Mouse (Mus musculus): ENCODE results near the gene Pir.

Gene Pir

GRCm38 (mm10) chrX:164338591-164338990 is 69.4 kb downstream of the Pir start:
- no peak for DNase-seq

DNA sequence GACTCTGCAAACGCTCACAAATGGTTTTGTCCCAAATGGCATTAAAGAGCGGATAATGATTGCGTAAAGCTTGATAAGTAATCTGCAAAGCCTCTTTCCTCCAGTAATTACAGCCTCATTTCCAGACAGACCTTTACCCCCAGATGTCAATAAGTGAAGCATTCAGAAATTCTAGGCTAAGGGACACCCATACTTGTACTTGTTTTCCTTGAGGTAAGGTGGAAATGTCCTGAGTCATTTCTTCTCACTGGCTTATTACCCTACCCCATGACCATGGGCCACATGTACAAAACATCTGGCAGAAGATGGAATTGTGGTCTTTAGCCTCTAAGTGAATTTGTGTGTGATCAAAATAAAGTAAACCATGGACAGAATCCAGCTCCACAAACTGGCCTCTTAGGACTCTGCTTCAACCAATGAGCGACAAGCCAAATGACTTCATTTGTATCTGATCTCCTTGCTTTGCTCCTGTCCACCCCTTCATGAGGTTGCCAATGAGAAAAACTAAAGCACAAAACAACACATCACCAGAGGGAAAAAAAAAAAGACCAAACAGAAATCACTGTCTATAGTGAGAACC is 76.3 kb downstream of the Pir start:
- no peak for DNase-seq

DNA sequence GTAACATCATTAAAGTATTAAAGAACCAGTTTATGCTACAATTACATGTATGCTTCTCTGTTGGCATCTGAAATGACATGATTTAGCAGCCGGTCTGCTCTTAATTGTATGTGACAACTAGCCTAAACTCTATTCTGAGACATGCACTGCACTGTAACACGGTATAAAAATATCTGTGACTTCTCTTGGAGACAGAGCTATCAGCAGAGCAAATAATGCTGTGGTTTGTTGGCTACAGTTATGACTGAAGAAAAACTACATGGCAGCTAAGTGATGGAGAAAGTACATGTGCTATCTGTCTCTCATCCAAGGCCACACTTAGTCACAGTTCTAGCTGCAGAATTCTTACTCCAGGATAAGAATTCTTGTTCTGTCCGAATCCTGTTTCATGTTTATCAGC is 79.8 kb downstream of the Pir start:
- DNase-seq = no peak

GRCm38 (mm10) chrX:164365153-164365865 is 96.1 kb downstream of the Pir start:
- DNase-seq = no peak

- DNase-seq = peak in 1 of 2 experiments; percentile 14
These were observed 101.4 kb downstream of the Pir start for GRCm38 (mm10) chrX:164370576-164370975.

DNA sequence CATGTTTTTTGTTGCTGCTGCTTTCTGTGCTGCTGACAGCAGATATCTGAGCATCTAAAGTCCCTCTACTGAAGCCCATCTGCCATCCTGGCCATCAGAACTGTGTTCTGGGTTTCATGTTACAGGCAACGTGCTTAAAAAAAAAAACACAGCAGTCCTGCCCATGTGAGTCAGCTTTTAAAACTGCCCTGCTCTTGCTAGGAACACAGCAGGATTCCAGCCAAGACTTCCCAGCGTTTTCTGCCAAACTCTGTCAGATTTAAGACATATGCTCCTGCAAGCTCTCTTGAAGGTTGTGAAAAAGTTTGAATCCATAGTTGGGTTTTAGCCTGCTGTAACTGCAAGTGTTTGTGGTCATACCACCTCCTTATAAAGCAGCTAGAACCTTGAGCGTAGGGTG is 103.9 kb downstream of the Pir start, which contains the start of gene Vegfd:
Gene Vegfd, plus strand, starts transcription at position 298 of the 400 bp plus-strand sequence.
- peak; percentile 31 to 56 for DNase-seq

GRCm38 (mm10) chrX:164374586-164374985 is 105.4 kb downstream of the Pir start:
- DNase-seq = no peak

DNA sequence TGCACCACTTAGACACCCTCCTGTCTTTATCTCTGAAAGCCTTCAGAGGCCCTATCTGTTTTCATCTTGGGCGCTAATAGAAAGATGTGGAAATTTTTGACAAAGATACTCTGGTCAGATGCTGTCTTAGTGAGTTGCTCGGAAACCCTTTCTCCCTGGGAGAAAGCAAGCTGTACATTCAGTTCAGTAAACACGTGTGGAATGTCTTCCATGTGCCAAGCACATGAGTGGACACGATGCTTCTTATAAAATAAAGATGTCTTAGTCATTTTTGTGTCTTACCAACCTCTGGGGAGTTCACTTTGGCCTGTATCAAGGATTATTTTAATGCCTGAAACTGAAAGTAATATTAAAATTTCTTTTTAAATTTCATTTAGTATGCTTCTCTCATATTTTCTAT is 110.5 kb downstream of the Pir start:
- DNase-seq = no peak

DNA sequence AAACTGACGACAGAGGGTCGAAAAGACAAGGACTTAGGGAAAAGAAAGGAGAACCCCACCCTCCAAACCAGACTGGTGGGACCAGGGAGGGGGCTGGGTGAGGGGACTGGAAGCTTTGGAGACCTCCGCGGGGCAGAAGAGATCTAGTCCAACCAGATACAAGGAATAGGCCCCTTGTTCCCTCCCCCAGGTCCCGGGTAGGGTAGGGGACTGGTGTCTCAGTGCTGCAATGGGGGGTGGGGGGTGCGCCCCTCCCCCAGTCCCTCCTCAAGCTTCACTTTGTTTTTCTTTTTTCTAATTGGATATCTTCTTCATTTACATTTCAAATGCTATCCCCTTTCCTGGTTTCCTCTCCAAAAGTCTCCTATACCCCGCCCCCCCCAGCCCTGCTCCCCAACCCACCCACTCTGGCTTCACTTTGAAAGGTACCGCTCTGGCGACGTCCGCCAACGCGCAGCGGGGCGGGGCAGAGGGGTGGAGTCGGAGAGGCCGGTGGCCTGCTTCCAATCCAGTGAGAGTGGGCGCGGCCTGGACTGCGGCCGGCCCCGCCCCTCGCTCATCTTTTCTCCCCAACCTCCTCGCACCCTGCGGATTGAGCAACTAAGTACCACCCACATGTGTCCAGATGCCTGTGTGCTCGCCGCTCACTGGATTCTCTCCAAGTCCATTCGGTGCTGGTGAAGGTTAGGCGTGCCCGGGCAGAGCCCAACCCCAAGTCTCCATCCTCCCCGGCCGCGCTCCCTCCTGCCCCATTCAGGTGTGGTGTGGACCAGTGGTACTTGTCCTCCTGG is 112.6 kb downstream of the Pir start:
- peak; percentile 81 to 89 for DNase-seq

GRCm38 (mm10) chrX:164394091-164394490 is 124.9 kb downstream of the Pir start:
- no peak for DNase-seq

DNA sequence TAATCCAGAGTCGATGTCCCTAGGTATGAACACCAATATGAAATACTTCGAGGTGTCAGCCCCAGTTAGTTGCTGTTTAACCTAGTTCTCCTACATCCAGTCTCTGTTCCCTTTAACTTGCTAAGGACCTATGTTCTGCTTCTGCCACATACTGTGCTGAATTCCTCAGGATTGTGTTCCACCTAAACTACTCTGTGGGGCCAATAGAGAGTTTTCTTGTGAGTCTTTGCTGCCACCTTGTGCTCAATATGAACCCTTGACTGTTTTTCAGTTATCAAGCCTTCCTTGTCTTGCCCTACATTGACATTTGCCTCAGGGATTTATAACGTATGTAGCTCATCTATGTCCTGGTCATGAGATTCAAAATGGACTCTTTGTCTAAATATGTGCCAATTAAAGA is 129.3 kb downstream of the Pir start:
- no peak for DNase-seq

GRCm38 (mm10) chrX:164405080-164405649 is 136.0 kb downstream of the Pir start:
- DNase-seq = no peak

DNA sequence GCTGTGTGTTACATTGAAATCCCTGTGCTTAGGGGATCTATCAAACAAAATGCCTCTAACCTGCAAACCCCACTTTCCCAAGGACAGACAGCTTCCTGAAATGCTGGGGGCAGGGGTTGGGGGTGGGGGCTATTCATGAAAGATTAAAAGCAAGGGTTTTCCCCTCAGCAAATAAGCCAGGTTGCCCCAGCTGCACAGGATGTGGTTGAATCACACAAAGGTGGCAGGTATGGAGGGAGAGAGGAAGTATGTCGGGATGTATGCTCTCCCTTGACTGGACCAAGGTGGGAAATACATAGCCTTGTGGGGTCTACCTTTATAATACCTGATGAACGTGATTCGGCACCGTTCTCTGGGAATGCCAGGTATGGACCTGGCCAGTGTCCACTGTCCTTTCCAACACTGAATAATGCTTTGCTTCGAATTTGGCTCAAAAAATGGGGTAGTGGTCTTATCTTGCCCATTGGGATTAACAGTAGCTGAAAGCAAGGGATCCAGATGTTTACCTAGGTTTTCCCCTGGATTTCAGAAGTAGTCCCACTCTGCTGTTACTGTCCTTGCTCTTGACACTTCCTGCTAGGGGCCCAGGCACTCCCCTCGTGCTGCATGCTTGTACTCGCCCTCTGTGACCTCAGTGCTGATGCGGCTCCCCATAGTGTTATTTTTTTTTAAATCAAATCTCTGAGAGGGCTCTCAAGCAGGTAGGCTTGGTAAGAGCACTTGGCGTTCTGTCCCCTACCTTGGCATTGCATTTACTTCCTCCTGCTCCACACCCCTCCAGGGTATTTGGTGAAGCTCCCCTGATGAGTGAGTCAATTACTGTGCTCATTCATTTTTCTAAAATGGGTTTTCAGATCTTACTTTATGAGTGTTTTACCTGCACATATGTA is 137.2 kb downstream of the Pir start:
- no peak for DNase-seq

- no peak for DNase-seq
These were observed 139.2 kb downstream of the Pir start for GRCm38 (mm10) chrX:164408301-164408927.

DNA sequence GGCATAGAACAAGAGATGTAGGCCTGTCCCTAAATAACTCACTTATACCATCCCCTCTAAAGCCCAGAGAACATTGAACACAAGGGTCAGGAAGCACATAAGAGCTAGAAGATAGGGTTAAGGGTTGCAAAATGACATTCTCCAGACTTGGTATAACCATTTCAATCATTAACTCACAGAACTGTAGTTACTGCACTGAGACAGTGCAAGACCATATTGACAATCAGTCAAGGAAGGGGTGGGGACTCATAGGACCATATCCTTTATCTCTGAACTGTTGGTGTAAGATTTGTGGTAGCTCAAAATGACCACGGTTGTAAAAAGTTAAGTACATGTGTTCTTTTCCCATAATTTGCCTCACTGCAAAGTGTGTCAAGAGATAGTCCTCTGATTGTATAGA is 141.4 kb downstream of the Pir start:
- no peak for DNase-seq

- DNase-seq = no peak
These were observed 147.6 kb downstream of the Pir start for GRCm38 (mm10) chrX:164416803-164417202.

DNA sequence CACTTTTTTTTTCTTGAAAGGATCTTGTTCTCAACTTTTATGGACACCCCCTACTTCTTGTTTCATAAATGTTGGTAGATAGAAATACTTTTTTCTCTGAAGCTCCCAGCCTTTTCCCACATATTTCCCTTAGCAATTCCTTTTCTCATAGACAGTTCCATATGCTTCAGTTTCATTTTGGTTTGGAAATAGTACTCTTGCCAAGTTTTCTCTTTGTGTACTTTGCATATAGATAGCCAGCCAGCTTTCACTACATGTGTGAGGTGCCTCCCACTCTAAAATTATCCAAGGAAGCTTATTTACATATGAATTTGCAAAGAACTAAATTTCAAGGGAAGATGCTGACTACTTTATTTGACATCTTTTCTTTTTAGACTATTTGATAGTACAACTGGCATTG is 148.8 kb downstream of the Pir start:
- DNase-seq = no peak

- DNase-seq = peak; percentile 92 to 97
These were observed 150.3 kb downstream of the Pir start, which contains the start of gene Piga for GRCm38 (mm10) chrX:164419471-164419939. Piga (plus strand) TSS chrX:164419787.

GRCm38 (mm10) chrX:164419955-164420354 is 150.8 kb downstream of the Pir start:
- no peak for DNase-seq

GRCm38 (mm10) chrX:164420518-164420917 is 151.3 kb downstream of the Pir start:
- DNase-seq = no peak

Data from kidney, postnatal 25 days (tissue).